Mouse (Mus musculus): ENCODE measurements around the gene Frem2.

The Frem2 gene

GRCm38 (mm10) chr3:53620978-53621377 lies 36.2 kb downstream of the Frem2 start:
- no peak for DNase-seq (ENCODE audit: low spot score in 2 of 2)

GRCm38 (mm10) chr3:53620355-53620754 lies 36.8 kb downstream of the Frem2 start:
- no peak for DNase-seq (ENCODE audit: low spot score in 2 of 2)

GRCm38 (mm10) chr3:53611106-53611505 lies 46.0 kb downstream of the Frem2 start:
- DNase-seq (ENCODE audit: low spot score in 2 of 2): no peak

- DNase-seq (ENCODE audit: low spot score in 2 of 2): no peak
These were observed 47.3 kb downstream of the Frem2 start for GRCm38 (mm10) chr3:53609851-53610250.

GRCm38 (mm10) chr3:53600140-53600539 lies 57.0 kb downstream of the Frem2 start:
- no peak for DNase-seq (ENCODE audit: low spot score in 2 of 2)

- DNase-seq (ENCODE audit: low spot score in 2 of 2): no peak
These were observed 57.8 kb downstream of the Frem2 start for GRCm38 (mm10) chr3:53599315-53599714.

GRCm38 (mm10) chr3:53598153-53598800 lies 58.9 kb downstream of the Frem2 start:
- DNase-seq (ENCODE audit: low spot score in 2 of 2): no peak

- no peak for DNase-seq (ENCODE audit: low spot score in 2 of 2)
These were observed 62.7 kb downstream of the Frem2 start for GRCm38 (mm10) chr3:53594471-53594870.

GRCm38 (mm10) chr3:53593718-53594117 lies 63.4 kb downstream of the Frem2 start:
- DNase-seq (ENCODE audit: low spot score in 2 of 2): no peak

- DNase-seq (ENCODE audit: low spot score in 2 of 2): no peak
These were observed 65.1 kb downstream of the Frem2 start for GRCm38 (mm10) chr3:53592036-53592435.

- DNase-seq (ENCODE audit: low spot score in 2 of 2): peak in 1 of 2 experiments; percentile 5
These were observed 67.0 kb downstream of the Frem2 start for GRCm38 (mm10) chr3:53590139-53590621.

- DNase-seq (ENCODE audit: low spot score in 2 of 2): no peak
These were observed 73.9 kb downstream of the Frem2 start for GRCm38 (mm10) chr3:53583248-53583647.

- no peak for DNase-seq (ENCODE audit: low spot score in 2 of 2)
These were observed 76.4 kb downstream of the Frem2 start for GRCm38 (mm10) chr3:53580596-53581254.

GRCm38 (mm10) chr3:53579121-53579704 lies 77.9 kb downstream of the Frem2 start:
- DNase-seq (ENCODE audit: low spot score in 2 of 2): no peak

GRCm38 (mm10) chr3:53576320-53577116 lies 80.6 kb downstream of the Frem2 start:
- no peak for DNase-seq (ENCODE audit: low spot score in 2 of 2)

GRCm38 (mm10) chr3:53574123-53574522 lies 83.0 kb downstream of the Frem2 start:
- DNase-seq (ENCODE audit: low spot score in 2 of 2): no peak

- no peak for DNase-seq (ENCODE audit: low spot score in 2 of 2)
These were observed 85.5 kb downstream of the Frem2 start for GRCm38 (mm10) chr3:53571663-53572062.

- no peak for DNase-seq (ENCODE audit: low spot score in 2 of 2)
These were observed 92.6 kb downstream of the Frem2 start for GRCm38 (mm10) chr3:53564521-53564920.

- no peak for DNase-seq (ENCODE audit: low spot score in 2 of 2)
These were observed 93.4 kb downstream of the Frem2 start for GRCm38 (mm10) chr3:53563746-53564145.

GRCm38 (mm10) chr3:53561813-53562212 lies 95.3 kb downstream of the Frem2 start:
- DNase-seq (ENCODE audit: low spot score in 2 of 2): no peak

GRCm38 (mm10) chr3:53559056-53559455 lies 98.1 kb downstream of the Frem2 start:
- no peak for DNase-seq (ENCODE audit: low spot score in 2 of 2)

- no peak for DNase-seq (ENCODE audit: low spot score in 2 of 2)
These were observed 98.9 kb downstream of the Frem2 start for GRCm38 (mm10) chr3:53558230-53558629.

All from spleen, postnatal 14 days (tissue).